Mouse (Mus musculus): ENCODE data around the gene Zfp219. TPM values are rescaled to one million over a fixed set of nuclear protein-coding genes. Genes with fewer than 3 reads are reported as not detected.

Zfp219 gene
- total RNA-seq, 2 experiments from 2014 or later = 33.8 to 38.0 TPM

DNA sequence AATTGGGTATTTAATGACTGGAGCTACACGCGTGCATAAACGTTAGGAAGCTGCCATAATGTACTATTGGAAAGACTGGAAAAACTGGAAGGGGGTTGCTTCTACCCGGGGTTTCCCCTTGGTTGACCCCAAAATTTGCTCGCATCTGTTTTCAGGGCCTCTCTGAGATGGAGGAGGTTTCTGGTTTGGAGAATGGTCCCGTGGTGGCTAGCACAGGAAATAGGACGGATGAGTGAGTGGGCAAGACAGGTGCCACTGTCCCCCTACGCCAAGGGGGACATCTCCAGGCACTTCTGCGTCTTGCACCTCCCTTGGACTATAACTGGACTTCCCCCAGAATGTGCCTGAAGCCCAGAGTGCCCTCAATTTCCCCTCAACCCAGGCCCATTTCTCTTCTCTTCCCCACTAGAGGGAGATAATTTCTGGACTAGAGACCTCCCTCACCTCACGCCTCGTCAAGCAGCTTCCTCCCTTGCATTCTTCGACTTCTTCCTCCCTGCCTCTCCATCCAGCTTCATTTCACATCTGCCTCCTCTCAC lies 1.4 kb downstream of the Zfp219 start:
- no peak for DNase-seq
- intact Hi-C loops (cut with DNase I) = no loop called here

DNA sequence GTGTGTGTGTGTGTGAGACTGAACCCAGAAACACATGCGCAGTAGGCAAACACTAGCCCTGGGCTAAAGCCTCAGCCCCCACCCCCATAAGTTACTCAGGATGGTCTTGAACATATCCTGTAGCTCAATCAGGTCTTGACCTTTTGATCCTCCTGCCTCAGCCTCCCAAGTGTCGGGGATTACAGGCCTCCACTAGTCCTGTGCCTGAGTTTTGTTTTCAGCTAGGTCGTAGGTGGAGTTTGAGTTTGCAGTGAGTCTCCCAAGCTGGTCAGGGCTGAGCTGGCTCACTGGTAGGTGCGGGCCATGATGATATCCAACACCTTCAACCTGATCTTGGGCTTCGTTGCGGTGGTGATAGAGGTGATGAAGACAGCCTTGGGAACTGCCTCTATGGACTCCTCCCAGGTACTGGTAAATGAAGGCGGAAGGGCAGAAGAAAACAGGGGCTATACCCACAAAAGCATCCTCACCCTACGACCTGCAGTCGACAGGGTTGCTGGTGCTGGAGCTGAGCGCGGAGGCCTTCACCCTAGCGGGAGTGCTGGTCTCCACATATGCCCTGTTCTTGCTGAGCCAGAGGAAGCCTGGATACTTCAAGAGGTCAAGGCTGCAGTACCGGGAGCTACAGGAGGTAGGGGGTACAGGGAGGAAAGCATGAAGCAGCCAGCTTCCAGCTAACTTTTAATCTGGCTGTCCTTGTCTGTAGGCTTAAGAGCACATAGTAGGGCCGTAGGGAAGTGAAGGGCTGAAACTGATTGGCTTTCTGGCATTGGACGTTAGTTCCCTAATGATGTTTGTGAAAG lies 2.1 kb downstream of the Zfp219 start:
- DNase-seq = no peak
- intact Hi-C loops (cut with DNase I) = no loop called here

DNA sequence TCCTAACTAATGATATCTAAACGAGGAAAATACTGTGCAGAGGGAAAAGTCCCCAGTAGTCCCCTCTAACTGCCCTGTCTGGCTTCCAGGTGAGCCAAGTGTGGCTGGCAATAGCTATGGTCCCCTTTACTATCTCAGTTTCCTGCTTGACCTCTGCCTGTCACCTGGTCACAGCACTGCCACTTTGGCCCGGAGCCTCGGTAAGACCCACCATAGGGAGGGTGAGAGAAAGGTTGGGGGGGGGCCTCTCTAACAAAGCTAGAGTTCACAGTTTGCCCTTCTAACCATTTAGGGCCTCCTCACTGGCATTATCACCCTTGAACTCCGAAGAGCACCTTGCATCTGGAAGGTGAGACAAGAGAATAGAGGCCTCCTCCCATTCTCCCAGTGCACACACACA lies 2.9 kb downstream of the Zfp219 start:
- no peak for DNase-seq
- intact Hi-C loops (cut with DNase I) = no loop called here

DNA sequence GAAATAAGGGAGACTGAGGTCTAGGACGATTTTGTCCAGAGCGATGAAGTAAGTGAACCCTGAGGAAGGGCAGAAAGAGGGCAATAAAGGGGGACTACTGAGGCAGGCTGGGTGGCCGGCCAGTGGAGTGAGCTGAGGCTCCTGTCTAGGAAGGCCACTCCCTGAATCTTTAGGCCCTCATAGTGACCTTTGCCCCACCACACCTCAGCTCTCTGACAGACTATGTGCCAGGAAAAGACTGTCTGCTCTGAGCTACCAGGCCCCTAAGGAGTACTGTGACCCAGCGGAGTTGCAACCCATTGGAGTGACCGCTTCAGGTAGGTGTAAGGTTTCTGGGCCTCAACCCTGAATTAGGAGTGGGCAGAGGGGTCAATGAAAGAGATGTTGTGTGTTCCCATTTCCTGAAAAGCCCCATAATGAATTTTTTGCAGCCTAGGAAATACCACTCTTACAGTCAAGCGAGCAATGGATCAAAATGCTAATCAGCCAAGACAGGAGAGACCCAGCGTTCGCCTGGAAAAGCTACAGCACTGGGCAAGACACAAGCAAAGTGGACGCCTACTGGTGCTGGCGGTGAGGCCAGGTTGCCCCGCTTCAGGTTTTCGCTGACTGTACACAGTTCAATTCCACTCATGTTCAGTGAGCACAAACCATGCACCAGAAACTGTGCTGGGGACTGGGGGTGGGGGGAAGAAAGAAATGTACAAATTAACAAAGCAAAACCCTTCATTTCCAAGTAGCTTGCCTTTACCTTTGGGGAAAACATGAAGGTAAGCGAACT lies 3.7 kb downstream of the Zfp219 start:
- intact Hi-C loops (cut with DNase I) = no loop called here
- DNase-seq = no peak

DNA sequence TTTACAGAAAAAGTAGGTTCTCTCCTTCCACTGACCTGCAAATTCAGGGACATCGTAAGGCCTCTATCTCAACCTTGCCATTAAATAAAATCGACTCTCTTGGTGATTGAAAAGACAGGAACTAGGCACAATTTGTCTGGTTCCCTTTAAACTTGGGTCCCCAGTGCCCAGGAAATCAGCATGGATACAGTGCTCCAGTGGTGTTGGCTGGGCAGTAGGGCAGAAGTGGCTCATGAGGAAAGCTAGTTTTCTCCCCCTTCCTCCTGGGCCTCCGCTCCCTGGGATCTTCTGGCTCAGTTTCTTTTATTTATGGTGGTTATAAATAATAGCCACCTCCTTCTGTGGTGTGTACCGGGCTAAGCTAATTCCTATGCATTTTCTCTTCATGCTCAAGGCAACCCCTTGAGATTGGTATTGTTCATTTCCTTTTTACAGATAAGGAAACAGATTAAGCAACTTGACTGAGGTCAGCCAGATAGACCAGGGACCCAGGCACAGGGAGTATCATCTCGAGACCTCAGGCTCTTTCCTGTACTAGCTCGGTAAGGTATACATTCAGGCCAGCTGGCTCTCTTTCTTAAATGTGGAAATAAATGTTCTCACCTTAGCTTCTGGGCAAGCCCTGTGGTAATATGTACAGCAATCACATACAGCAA lies 5.0 kb downstream of the Zfp219 start, which contains the start of gene Tmem253:
Tmem253 (plus strand) TSS at position 214 of the 656 bp plus-strand sequence.
- intact Hi-C loops (cut with DNase I) = no loop called here
- DNase-seq = no peak

- DNase-seq = peak; percentile 72 to 77
- intact Hi-C loops (cut with DNase I) = no loop called here
Measured at GRCm38 (mm10) chr14:52014761-52015311, 5.7 kb downstream of the Zfp219 start.

- intact Hi-C loops (cut with DNase I) = no loop called here
- DNase-seq = no peak
Measured at GRCm38 (mm10) chr14:52014271-52014760, 6.2 kb downstream of the Zfp219 start.

GRCm38 (mm10) chr14:52013771-52014219 lies 6.7 kb downstream of the Zfp219 start:
- peak; percentile 60 for DNase-seq
- intact Hi-C loops (cut with DNase I) = no loop called here

DNA sequence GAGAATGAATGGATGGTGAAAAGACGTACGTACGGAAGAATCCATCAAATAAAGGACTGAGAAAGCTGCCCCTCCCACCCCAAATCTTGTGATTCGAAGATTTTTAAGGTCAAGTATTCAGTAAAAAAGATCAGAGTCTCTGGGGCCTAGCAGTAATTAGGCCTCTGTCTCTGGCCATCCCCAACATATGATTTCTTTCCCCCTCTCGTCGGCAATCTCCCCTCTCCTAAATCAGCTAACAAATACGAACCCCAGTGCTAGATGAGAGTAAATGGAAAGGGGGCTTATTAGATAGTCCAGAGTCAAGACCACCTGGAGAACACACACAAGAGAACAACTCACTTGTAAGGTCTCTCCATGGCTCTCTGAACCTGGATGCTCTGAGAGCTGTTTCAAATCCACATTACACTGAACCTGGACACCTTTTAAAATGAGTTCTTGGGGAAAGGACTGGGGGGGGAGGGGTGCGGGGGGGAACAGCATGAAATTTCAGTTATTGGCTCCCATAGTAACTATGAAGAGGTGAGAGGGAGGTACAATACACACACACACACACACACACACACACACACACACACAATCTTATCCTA lies 7.4 kb downstream of the Zfp219 start:
- intact Hi-C loops (cut with DNase I) = no loop called here
- DNase-seq = no peak

GRCm38 (mm10) chr14:52012553-52012952 lies 8.0 kb downstream of the Zfp219 start:
- intact Hi-C loops (cut with DNase I) = no loop called here
- DNase-seq = no peak

- DNase-seq = no peak
Measured at GRCm38 (mm10) chr14:52012085-52012484, 8.4 kb downstream of the Zfp219 start.

GRCm38 (mm10) chr14:52011683-52012082 lies 8.8 kb downstream of the Zfp219 start:
- DNase-seq = no peak
- intact Hi-C loops (cut with DNase I) = no loop called here

More at GRCm38 (mm10) chr14:52012085-52012484, 8.4 kb downstream of the Zfp219 start:
- intact Hi-C loops (cut with DNase I) = no loop called here

GRCm38 (mm10) chr14:52010446-52011111 lies 10.0 kb downstream of the Zfp219 start:
- intact Hi-C loops (cut with DNase I) = no loop called here
- peak in 1 of 2 experiments; percentile 28 for DNase-seq

GRCm38 (mm10) chr14:52009841-52010240 lies 10.7 kb downstream of the Zfp219 start:
- intact Hi-C loops (cut with DNase I) = loop anchor here (2.0 kb wide), 1 partner anchor 13 kb away; no protein-coding TSS in a partner anchor
- DNase-seq = no peak

DNA sequence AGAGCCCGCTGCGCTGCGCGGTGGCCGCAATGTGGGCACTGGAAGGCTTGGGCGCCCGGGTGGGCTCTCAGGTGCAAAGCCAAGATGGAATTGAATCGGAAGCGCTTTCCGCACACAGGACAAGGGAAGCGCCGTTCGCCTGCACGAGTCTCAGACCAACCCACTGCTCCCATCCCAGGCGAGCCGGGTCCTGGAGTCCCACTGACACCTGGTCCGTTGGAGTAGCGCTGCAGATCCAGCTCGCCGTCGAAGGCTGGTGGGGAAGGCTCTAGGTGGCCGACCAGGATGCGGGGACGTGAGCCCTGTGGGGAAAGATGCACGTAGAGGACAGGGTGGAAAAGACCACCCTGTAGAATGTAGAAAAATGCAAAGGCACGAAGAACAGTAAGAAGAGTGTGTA lies 11.2 kb downstream of the Zfp219 start:
- intact Hi-C loops (cut with DNase I) = loop anchor here (2.0 kb wide), 1 partner anchor 13 kb away; no protein-coding TSS in a partner anchor

DNA sequence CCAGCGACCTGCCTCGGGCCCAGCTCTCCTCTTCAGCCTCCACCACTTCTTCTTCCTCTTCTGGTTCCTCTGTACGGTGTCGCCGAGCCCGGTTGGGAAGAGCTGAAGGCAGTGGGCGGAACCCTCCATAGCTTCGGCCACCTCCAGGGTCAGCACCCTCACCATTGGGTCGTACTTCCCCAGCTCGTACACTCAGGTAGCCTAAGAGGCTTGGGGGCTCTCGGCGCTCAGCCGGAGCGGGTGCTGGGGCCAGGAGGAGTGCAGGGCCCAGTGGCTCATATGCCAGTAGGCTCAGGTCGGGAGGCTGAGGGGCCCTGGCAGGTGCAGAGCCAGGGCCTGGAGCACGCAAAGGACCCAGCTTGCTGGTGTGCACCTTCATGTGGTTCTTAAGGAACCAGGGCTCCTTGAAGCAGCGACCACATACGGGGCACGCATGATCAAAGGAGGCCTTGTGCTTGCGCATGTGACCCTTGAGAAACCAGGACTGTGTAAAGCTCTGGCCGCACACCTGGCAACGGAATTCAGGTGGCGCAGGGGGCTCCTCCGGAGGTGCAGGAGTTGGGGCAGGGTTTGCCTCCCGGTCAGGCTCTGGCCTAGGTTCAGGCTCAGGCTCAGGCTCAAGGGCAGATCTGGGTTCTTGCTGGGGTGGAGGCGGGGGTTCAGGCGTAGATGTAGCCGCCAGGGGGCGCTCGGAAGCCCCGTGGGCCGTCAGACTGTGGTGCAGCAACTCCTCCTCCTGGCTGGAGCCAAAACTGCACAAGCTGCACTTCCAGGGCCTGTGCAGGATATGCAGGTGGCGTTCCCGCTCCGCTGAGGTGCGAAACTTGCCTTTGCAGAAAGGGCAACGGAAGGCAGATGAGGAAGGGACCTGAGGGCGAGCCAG lies 12.0 kb downstream of the Zfp219 start:
- intact Hi-C loops (cut with DNase I) = loop anchor here (1.0 to 2.0 kb wide), 2 partner anchors 14 to 105 kb away; no protein-coding TSS in a partner anchor
- peak; percentile 90 to 94 for DNase-seq

More for the DNA sequence above, 11.2 kb downstream of the Zfp219 start:
- DNase-seq = no peak

GRCm38 (mm10) chr14:52006771-52007170 lies 13.8 kb downstream of the Zfp219 start:
- DNase-seq = no peak
- intact Hi-C loops (cut with DNase I) = no loop called here

DNA sequence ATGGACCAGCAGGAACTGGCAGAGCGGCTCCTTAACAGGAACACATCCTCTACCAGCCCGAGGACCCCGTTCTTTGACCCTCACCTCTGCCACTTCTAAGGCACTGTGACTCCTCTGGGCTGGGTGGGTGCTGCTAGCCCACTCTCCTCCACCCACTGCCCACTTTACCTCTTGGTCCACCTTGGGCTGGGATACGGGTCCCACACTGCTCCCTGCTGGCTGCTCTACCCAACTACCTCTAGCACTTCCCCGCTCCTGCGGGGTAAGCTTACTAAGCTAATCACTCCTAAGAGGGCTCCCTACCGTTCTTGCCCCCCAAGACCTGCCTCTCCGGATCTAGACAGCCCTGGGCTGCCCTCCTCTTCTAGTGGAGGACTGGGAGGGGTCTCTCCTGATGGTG lies 14.3 kb downstream of the Zfp219 start:
- intact Hi-C loops (cut with DNase I) = no loop called here
- DNase-seq = peak in 1 of 2 experiments; percentile 48

Measured in heart, postnatal 10 days (tissue).